Mouse (Mus musculus): ENCODE data around the gene Sycn. TPM values are rescaled to one million over a fixed set of nuclear protein-coding genes. Genes with fewer than 3 reads are reported as not detected.
A peak's percentile ranks its signal among the peaks of the same experiment; 100 is the strongest.

Sycn gene
- polyA plus RNA-seq, 1 experiment from 2014 or later = not detected

GRCm38 (mm10) chr7:28561967-28562366, 21.3 kb downstream of the Sycn start:
- peaks cover 93% of the 10 kb centered on the region for H3K36me3 ChIP-seq
- no peak overlapping the region for H3K27ac ChIP-seq
- no peak overlapping the region for H3K4me2 ChIP-seq
- no peak for ATAC-seq (replicated peaks; ENCODE audit: low FRiP score)
- no peak overlapping the region for H3K4me3 ChIP-seq (replicated peaks)
- H3K9me3 ChIP-seq (replicated peaks) = no peaks in the 10 kb centered on the region
- peaks cover 19% of the 10 kb centered on the region for H3K4me1 ChIP-seq
- H3K27me3 ChIP-seq = no peaks in the 10 kb centered on the region
- no peak overlapping the region for H3K9ac ChIP-seq
- WGBS = 91% methylated on average over 11 of the region's 11 CpGs

- Histone ChIP-seq H3K4me2 (no peak overlapping the region), H3K4me1 (peaks cover 19% of the 10 kb centered on the region)
- 87% methylated on average over 13 of the region's 13 CpGs for WGBS
Measured at GRCm38 (mm10) chr7:28562371-28562770, 21.7 kb downstream of the Sycn start.

GRCm38 (mm10) chr7:28562951-28563350, 22.3 kb downstream of the Sycn start:
- H3K4me3 ChIP-seq (replicated peaks) = no peak overlapping the region
- no peak overlapping the region for H3K9ac ChIP-seq
- H3K9me3 ChIP-seq (replicated peaks) = no peaks in the 10 kb centered on the region
- peaks cover 99% of the 10 kb centered on the region for H3K36me3 ChIP-seq
- H3K4me1 ChIP-seq = peaks cover 14% of the 10 kb centered on the region
- no peaks in the 10 kb centered on the region for H3K27me3 ChIP-seq
- ATAC-seq (replicated peaks; ENCODE audit: low FRiP score) = no peak
- no peak overlapping the region for H3K27ac ChIP-seq
- H3K4me2 ChIP-seq = no peak overlapping the region
- 91% methylated on average over 13 of the region's 13 CpGs for WGBS

More at GRCm38 (mm10) chr7:28562371-28562770, 21.7 kb downstream of the Sycn start:
- no peak for ATAC-seq (replicated peaks; ENCODE audit: low FRiP score)
- Histone ChIP-seq H3K4me3 (replicated peaks) (no peak overlapping the region), H3K27me3 (no peaks in the 10 kb centered on the region), H3K36me3 (peaks cover 97% of the 10 kb centered on the region), H3K27ac (no peak overlapping the region), H3K9ac (no peak overlapping the region), H3K9me3 (replicated peaks) (no peaks in the 10 kb centered on the region)

GRCm38 (mm10) chr7:28565407-28565806, 24.7 kb downstream of the Sycn start:
- no peak overlapping the region for H3K4me3 ChIP-seq (replicated peaks)
- H3K36me3 ChIP-seq = peaks cover 85% of the 10 kb centered on the region

DNA sequence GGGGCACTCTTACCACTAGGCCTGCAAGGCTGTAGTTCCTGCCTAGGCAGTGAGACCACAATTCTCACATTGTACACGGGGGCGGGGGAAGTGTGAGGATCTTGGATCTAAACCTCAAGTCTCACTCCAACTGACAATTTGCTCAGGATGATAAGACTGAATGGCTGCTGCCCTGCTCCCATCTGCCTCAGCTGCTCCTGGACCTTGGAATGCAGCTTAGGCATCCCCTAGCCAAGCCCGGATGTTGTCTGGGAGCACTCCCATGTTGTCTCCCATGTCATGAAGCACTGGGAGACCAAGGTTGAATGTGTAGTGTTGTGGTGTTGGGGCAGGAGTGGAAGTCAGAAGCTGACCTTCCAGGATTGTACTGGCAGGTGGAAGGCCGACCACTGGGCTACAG, 26.9 kb downstream of the Sycn start:
- no peak overlapping the region for H3K4me2 ChIP-seq
- peaks cover 64% of the 10 kb centered on the region for H3K36me3 ChIP-seq
- 89% methylated on average over 4 of the region's 4 CpGs for WGBS

More at GRCm38 (mm10) chr7:28565407-28565806, 24.7 kb downstream of the Sycn start:
- Histone ChIP-seq H3K4me1 (peaks cover 19% of the 10 kb centered on the region), H3K27me3 (no peaks in the 10 kb centered on the region), H3K9me3 (replicated peaks) (no peaks in the 10 kb centered on the region), H3K9ac (no peak overlapping the region), H3K4me2 (no peak overlapping the region), H3K27ac (no peak overlapping the region)
- no peak for ATAC-seq (replicated peaks; ENCODE audit: low FRiP score)
- 74% methylated on average over 5 of the region's 5 CpGs for WGBS

GRCm38 (mm10) chr7:28568253-28568652, 27.6 kb downstream of the Sycn start:
- H3K4me3 ChIP-seq (replicated peaks) = no peak overlapping the region
- no peaks in the 10 kb centered on the region for H3K9me3 ChIP-seq (replicated peaks)
- H3K9ac ChIP-seq = no peak overlapping the region
- no peaks in the 10 kb centered on the region for H3K27me3 ChIP-seq
- no peak for ATAC-seq (replicated peaks; ENCODE audit: low FRiP score)
- H3K4me1 ChIP-seq = peaks cover 47% of the 10 kb centered on the region
- H3K36me3 ChIP-seq = peaks cover 57% of the 10 kb centered on the region
- H3K4me2 ChIP-seq = no peak overlapping the region
- peak overlapping the region; percentile 56; the same call in 1 of the 2 replicates for H3K27ac ChIP-seq

More for the DNA sequence above, 26.9 kb downstream of the Sycn start:
- no peak overlapping the region for H3K4me3 ChIP-seq (replicated peaks)
- H3K9me3 ChIP-seq (replicated peaks) = no peaks in the 10 kb centered on the region
- H3K4me1 ChIP-seq = peaks cover 40% of the 10 kb centered on the region
- no peaks in the 10 kb centered on the region for H3K27me3 ChIP-seq
- no peak for ATAC-seq (replicated peaks; ENCODE audit: low FRiP score)
- H3K27ac ChIP-seq = no peak overlapping the region
- H3K9ac ChIP-seq = no peak overlapping the region

DNA sequence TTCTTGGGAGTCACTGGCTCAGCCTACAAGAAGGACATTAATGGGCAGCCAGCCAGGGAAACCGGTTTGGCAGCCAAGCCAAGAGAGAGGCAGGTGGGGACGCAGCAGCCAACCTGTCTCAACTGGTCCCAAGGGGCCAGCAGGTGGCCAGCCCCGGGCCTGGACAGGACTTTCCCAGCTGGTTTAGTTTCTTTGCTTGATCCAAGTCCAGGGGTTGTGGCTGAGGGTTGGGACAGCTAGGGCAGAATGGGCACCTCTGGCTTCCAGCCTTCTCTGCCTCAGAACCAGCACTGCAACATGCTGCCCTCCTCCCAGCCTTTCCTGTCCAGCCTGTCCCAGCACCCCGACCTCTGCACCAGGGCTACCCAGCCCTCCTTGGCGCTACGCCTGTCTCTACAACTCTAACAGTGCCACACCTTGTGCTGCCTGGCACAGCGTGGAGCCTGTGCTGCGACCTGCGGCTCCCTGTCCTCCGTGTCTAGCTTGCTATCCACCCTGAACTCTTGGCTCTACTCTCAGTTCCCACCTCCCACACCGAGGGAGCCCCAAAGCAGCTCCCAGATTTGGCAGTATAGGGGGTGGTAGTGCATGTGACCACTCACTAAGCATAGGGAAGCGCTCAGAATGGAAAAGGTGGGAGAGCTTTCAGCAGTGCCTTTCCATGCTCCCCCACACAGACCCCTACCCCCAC, 29.8 kb downstream of the Sycn start:
- peak overlapping the region; percentile 94 for H3K27ac ChIP-seq
- H3K9me3 ChIP-seq (replicated peaks) = no peaks in the 10 kb centered on the region
- no peak overlapping the region for H3K4me3 ChIP-seq (replicated peaks)
- peak overlapping the region; percentile 12; the same call in 1 of the 2 replicates for H3K4me2 ChIP-seq
- peak; percentile 82 for ATAC-seq (replicated peaks; ENCODE audit: low FRiP score)
- no peaks in the 10 kb centered on the region for H3K27me3 ChIP-seq
- 61% methylated on average over 12 of the region's 12 CpGs for WGBS
- H3K9ac ChIP-seq = peak overlapping the region; percentile 17; the same call in 1 of the 2 replicates
- peaks cover 66% of the 10 kb centered on the region for H3K4me1 ChIP-seq
- peaks cover 35% of the 10 kb centered on the region for H3K36me3 ChIP-seq

- peak overlapping the region; percentile 12; the same call in 1 of the 2 replicates for H3K4me2 ChIP-seq
- peaks cover 28% of the 10 kb centered on the region for H3K36me3 ChIP-seq
- peaks cover 73% of the 10 kb centered on the region for H3K4me1 ChIP-seq
- H3K9me3 ChIP-seq (replicated peaks) = no peaks in the 10 kb centered on the region
- H3K9ac ChIP-seq = peak overlapping the region; percentile 17; the same call in 1 of the 2 replicates
- 30% methylated on average over 5 of the region's 5 CpGs for WGBS
- peak overlapping the region; percentile 94 for H3K27ac ChIP-seq
- H3K27me3 ChIP-seq = no peaks in the 10 kb centered on the region
- no peak overlapping the region for H3K4me3 ChIP-seq (replicated peaks)
- no peak for ATAC-seq (replicated peaks; ENCODE audit: low FRiP score)
Measured at GRCm38 (mm10) chr7:28570982-28571682, 30.4 kb downstream of the Sycn start.

DNA sequence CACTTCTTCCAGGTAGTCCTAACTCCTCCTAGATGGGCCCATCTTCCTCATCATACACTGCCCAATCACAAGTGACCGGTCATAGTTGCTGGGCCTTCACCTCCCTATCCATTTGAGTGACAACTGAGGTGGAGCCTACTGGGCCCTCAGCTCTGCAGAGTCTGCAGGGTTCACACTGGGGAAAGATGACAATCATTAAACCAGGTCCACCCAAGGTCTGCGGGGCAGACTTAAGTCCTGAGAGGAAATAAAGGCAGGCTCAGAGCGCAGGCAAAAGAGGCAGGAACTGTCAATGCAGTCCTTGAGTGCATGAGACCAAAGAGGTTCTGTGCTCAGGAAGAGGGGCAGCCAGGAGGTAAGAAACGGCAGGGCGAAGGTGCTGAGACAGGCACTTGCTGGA, 32.0 kb downstream of the Sycn start:
- 66% methylated on average over 5 of the region's 5 CpGs for WGBS
- Histone ChIP-seq H3K27me3 (no peaks in the 10 kb centered on the region), H3K9ac (no peak overlapping the region), H3K4me3 (replicated peaks) (no peak overlapping the region), H3K4me2 (no peak overlapping the region), H3K9me3 (replicated peaks) (no peaks in the 10 kb centered on the region), H3K36me3 (peaks cover 12% of the 10 kb centered on the region), H3K27ac (peak overlapping the region; percentile 94), H3K4me1 (peaks cover 89% of the 10 kb centered on the region)
- ATAC-seq (replicated peaks; ENCODE audit: low FRiP score) = no peak

DNA sequence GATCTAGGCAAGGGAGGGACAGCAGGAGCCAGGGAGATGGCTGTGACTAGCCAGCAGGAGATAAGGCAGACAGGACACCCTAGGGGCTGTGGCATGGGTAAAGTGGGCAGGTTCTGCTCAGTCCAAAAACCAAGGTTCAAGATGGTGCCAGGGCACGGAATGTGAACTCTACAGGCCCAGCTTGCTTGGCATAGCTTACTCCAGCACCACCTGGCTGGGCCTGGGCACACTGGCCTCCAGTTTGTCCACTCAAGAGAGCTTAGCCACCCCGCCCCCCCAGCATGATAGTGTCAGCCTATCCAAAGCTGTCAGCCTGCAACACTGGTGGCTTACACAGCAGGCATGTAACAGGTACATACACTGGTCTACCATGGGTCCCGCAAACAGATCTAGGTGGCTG, 32.6 kb downstream of the Sycn start:
- peaks cover 94% of the 10 kb centered on the region for H3K4me1 ChIP-seq
- H3K9me3 ChIP-seq (replicated peaks) = no peaks in the 10 kb centered on the region
- H3K4me2 ChIP-seq = no peak overlapping the region
- ATAC-seq (replicated peaks; ENCODE audit: low FRiP score) = no peak
- H3K9ac ChIP-seq = no peak overlapping the region
- WGBS = 94% methylated on average over 3 of the region's 3 CpGs
- H3K27ac ChIP-seq = peak overlapping the region; percentile 94
- H3K27me3 ChIP-seq = no peaks in the 10 kb centered on the region
- H3K36me3 ChIP-seq = peaks cover 8% of the 10 kb centered on the region
- no peak overlapping the region for H3K4me3 ChIP-seq (replicated peaks)

DNA sequence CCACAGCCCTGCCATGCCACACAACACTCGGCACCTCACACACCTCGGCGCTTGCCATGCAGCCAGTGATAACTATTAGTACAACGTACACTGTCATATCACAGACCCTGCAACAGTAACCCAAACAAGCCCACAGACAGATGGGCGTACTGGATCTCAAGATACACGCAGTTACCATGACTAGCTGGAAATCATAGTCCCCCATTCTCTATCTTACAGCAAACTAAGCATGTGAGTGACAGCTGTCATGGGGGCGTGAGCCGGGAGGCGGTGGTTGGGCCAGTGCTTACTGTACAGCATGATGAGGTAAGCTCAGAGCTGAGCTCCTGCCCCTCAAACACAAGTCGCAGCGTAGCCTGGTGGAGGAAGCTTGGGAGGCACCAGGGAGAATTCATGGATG, 34.9 kb downstream of the Sycn start:
- Histone ChIP-seq H3K4me1 (peaks cover 97% of the 10 kb centered on the region), H3K4me3 (replicated peaks) (no peak overlapping the region), H3K27me3 (no peaks in the 10 kb centered on the region), H3K36me3 (0 out of 2 replicates have a peak, but pooled peaks cover 5% of the 10 kb centered on the region), H3K27ac (peak overlapping the region; percentile 18; the same call in 1 of the 2 replicates), H3K4me2 (no peak overlapping the region), H3K9ac (no peak overlapping the region), H3K9me3 (replicated peaks) (no peaks in the 10 kb centered on the region)
- ATAC-seq (replicated peaks; ENCODE audit: low FRiP score) = no peak
- WGBS = 78% methylated on average over 11 of the region's 11 CpGs

DNA sequence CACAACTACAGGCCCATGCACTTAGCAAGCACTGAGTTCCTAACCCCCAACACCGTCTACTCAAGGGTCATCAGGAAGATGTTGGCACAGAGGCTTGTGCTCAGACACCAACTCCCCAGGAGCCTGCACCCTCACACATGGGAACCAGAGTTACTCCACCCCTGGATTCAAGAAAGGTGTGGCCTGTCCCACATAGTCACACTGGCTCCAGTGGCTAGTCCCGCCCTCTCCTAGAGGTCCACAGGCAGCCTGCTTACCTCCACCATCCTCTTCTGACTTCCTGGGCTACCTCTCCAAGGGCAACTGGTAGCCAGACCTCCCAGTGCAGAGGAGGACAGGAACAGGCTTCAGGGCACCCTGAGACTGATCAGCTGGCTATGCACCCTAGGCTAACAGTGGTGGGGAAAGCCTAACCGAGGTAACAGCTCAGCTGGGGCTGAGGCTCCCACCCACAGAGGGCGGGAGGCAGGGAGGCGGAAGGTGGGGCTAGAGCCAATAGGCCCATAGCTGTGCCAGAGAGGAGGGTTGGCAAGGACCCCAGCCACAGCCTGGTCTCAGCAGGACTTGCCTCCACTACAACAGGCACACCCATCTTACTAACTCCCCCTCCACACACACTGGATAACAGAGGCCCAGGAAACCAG, 35.7 kb downstream of the Sycn start:
- Histone ChIP-seq H3K9ac (0 out of 2 replicates have a peak overlapping the region, but pooled peaks have one; percentile 24), H3K9me3 (replicated peaks) (no peaks in the 10 kb centered on the region), H3K27ac (peak overlapping the region; percentile 91), H3K36me3 (0 out of 2 replicates have a peak, but pooled peaks cover 9% of the 10 kb centered on the region), H3K27me3 (no peaks in the 10 kb centered on the region), H3K4me1 (peaks cover 92% of the 10 kb centered on the region), H3K4me3 (replicated peaks) (no peak overlapping the region), H3K4me2 (peak overlapping the region; percentile 39)
- WGBS = 58% methylated on average over 5 of the region's 5 CpGs
- peak; percentile 53 for ATAC-seq (replicated peaks; ENCODE audit: low FRiP score)

Data from kidney, embryonic 15.5 days (tissue).